In genomic region chr12:35884892-35885558, GRCm38 (mm10) we compare ENCODE assay signal across 9 mouse cellular contexts. TPM values are rescaled to one million over a fixed set of nuclear protein-coding genes. Genes with fewer than 3 reads are reported as not detected.
DNase-seq lines count a peak whose midpoint lies in the region.
"Had no signal": no experiment of that assay in that cellular context is flagged by ENCODE, and none has a peak within 500 bp of the region (broad histone marks: within the 10 kb centered on the region; RNA-seq: fewer than 3 reads in every experiment).

No protein-coding gene starts in this region.

- peak overlapping the region; percentile 73 for H3K4me3 ChIP-seq in megakaryocyte, embryonic 14.5 days (replicated peaks)

- H3K27me3 ChIP-seq in megakaryocyte, embryonic 14.5 days (replicated peaks), result no peaks in the 10 kb centered on the region

- H3K9me3 ChIP-seq in megakaryocyte, embryonic 14.5 days, result no peaks in the 10 kb centered on the region

- intact Hi-C loops in gastrocnemius, postnatal 36 days (cut with DNase I), result no loop called here

- H3K4me1 ChIP-seq in megakaryocyte, embryonic 14.5 days, result no peaks in the 10 kb centered on the region; the same call in 1 of the 2 replicates

- H3K36me3 ChIP-seq in megakaryocyte, embryonic 14.5 days (replicated peaks; ENCODE audit: low read length), result no peaks in the 10 kb centered on the region

- peak; percentile 16 for DNase-seq in gastrocnemius, postnatal 10 days
- DNase-seq in gastrocnemius, postnatal 36 days, result no peak
- DNase-seq in urinary bladder, postnatal 36 days (ENCODE audit: low spot score in 2 of 2), result peak; percentile 38 to 40
- no peak for DNase-seq in urinary bladder, postnatal 10 days (ENCODE audit: low spot score)
- peak; percentile 15 for DNase-seq in layer of hippocampus, adult 9-10 months (ENCODE audit: low spot score)
- DNase-seq in Muller cell, postnatal 12 days (ENCODE audit: inconsistent ontology term), result no peak
- DNase-seq in cerebellum, adult 11-12 months, result no peak

RNA-seq across cellular contexts. Expression of gene Agr3, which starts 40.4 kb away (rescaled TPM):
- not detected for total RNA-seq in gastrocnemius, postnatal 10 days (2021)
- not detected for total RNA-seq in gastrocnemius, postnatal 36 days (2021)
- polyA plus RNA-seq in megakaryocyte, embryonic 14.5 days (2012; ENCODE audit: insufficient read depth, low replicate concordance), result not detected in 2 replicates
- polyA plus RNA-seq: intestine, embryonic 14.5 days had no signal

Comparison
In these comparisons a context has a peak if more than half of its experiments do, and no peak if none do; other contexts are left out.
1. DNase-seq: peak in gastrocnemius, postnatal 10 days (single experiment), urinary bladder, postnatal 36 days (2 of 2) and layer of hippocampus, adult 9-10 months (single experiment); none in gastrocnemius, postnatal 36 days (0 of 2), urinary bladder, postnatal 10 days (single experiment), Muller cell, postnatal 12 days (single experiment) and cerebellum, adult 11-12 months (single experiment).